Mouse (Mus musculus) thymus, postnatal 0 days (tissue): ENCODE measurements around the gene Slpi. TPM values are rescaled to one million over a fixed set of nuclear protein-coding genes. Genes with fewer than 3 reads are reported as not detected.

Experiments
- DNase-seq: peaks from one replicate; pipeline ENCODE4 v3.0.0-alpha.2; 2015; ENCODE audit warnings: low spot score
- polyA plus RNA-seq: library from polyadenylated mRNA; unstranded; fragments of >200 nt; fragmentation: Nextera tagmentation; extraction: Ambion mirVana; gene quantifications from 2 replicates; pipeline ENCODE4 v1.2.1, GENCODE M21; 2015

The Slpi gene
- polyA plus RNA-seq, 1 experiment from 2014 or later: 9.8 TPM

DNA sequence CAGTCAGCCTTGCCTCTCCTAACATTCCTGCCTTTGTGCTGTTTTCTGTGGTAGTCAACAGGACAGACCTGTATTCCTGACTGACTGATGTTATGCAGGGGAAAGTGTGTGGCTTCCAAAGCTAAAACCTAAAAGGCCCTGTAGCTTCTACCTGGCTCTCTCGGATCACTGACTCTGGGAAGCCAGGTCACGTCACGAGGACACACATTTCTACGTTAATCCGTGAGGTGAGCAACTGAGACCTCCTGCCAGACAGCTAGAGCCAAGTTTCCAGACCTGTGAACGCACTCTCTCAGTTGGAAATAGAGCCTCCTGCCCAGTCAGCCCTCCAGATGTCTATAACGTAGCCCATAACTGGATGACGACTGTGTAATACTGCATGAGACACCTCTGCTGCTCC is 33.1 kb upstream of the Slpi start:
- no peak for DNase-seq

GRCm38 (mm10) chr2:164421306-164421705 is 32.4 kb upstream of the Slpi start:
- no peak for DNase-seq

DNA sequence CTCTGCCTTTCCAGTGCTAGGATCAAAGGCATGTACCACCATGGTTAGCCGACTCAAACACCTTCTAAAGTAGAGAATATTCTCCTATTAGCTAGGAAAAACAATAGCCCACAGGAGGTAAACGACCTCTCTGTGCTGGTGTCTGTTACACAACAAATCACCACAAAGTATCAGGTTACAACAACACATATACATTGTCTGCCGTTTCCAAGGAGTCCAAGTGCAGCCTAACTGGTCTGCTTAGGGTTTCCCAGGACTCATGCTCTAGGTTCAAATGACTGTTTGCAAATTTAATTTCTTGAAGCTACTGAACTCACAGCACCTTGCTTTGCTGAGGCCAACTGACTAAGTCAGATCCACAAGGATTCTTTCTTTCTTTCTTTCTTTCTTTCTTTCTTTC is 30.6 kb upstream of the Slpi start:
- no peak for DNase-seq

DNA sequence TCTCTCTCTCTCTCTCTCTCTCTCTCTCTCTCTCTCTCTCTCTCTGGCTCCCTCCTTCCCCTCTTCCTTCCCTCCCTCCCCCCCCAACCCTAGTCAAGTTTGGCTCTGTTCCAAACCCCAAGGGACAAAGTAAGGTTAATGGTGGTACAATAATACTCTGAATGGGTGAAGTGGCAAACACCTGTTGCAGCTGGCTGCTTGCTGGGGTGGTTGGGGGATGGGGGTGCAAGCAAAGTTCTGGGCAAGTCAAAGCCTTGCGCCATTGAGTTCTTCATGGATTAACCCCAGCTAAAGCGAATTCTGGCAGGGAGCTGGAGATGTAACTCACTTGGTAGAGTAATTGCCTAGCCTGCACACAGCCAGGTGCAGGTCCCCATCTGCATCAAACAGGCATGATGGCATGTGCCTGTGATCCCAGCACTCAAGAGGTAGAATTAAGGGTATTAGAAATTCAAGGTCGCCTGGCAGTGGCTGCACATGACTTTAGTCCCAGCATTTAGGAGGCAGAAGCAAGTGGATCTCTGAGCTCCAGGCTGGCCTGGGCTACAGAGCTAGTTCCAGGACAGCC is 29.5 kb upstream of the Slpi start:
- no peak for DNase-seq

DNA sequence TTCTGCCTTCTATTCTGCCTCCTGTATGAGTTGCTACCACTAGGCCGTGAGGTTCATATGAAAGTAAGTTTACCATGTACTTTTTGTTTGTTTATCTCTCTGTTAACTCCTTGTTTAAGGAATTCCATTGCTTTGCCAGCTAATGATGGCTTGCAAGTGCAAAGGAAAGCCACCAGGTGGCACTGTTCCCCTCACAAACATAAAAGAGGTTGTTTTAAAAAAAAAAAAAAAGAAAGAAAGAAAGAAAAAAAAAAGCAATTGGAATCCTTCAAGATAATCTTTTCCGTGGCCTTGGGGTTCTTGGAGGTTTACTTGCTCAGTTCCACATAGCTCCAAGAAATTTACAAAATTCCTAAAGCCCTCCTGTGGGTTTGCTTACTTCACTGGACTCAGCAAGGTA is 28.3 kb upstream of the Slpi start:
- DNase-seq: no peak

DNA sequence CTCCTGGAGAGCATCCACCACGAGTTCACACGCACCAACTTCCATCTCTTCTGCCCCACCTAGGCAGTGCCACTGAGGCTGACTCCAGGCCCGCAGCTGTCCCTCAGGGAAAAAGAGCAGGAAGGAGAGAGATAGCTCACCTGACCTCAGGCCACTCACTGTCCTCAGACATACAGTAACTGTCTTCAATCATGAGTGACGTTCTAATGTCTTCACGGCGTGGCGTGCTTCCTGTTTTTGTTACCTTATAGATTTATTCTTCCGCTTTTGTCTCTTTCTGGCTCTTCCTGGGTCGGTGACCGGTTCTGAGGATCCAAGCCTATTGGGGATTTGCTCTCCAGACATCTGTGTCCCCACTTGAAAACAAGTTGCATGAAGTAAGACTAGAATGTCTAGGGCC is 25.7 kb upstream of the Slpi start:
- DNase-seq: no peak

DNA sequence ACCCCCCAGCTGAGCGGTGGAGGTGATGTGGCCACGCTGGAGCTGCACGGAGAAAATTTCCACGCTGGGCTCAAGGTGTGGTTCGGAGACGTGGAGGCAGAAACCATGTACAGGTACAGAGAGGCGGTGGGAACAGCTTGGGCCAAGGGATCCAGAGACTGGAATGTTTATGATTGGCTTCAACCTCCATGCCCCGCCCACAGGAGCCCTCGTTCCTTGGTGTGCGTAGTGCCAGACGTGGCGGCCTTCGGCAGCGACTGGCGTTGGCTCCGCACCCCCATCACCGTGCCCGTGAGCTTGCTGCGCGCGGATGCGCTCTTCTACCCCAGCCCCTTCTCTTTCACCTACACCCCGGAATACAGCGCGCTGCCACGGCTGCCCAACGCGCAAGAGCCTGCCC is 25.3 kb upstream of the Slpi start:
- no peak for DNase-seq

GRCm38 (mm10) chr2:164407708-164408107 is 18.8 kb upstream of the Slpi start:
- DNase-seq: peak; percentile 48

- no peak for DNase-seq
Measured at GRCm38 (mm10) chr2:164405519-164405918, 16.6 kb upstream of the Slpi start.

DNA sequence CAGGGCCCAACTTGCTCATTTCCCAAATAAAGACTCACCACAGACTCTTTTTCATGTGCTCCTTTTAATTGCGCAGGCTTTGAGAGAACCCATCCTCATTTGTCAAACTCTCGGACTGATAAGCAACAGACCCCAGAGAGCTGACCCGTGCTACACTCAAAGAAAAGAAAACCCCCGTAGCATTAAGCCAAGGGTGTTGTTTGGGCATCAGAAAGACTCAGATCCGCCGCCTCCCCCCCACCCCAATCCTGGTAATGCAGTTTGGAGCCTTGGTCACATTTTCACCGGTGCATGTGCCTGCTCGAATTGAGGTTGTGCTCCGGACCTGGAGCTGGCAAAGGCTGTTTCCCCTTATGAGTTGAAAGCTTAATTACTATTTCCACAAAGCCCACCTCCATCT is 16.2 kb upstream of the Slpi start, which contains the start of gene Matn4:
Gene Matn4, minus strand, starts transcription at position 101 of the 400 bp plus-strand sequence.
- DNase-seq: no peak

DNA sequence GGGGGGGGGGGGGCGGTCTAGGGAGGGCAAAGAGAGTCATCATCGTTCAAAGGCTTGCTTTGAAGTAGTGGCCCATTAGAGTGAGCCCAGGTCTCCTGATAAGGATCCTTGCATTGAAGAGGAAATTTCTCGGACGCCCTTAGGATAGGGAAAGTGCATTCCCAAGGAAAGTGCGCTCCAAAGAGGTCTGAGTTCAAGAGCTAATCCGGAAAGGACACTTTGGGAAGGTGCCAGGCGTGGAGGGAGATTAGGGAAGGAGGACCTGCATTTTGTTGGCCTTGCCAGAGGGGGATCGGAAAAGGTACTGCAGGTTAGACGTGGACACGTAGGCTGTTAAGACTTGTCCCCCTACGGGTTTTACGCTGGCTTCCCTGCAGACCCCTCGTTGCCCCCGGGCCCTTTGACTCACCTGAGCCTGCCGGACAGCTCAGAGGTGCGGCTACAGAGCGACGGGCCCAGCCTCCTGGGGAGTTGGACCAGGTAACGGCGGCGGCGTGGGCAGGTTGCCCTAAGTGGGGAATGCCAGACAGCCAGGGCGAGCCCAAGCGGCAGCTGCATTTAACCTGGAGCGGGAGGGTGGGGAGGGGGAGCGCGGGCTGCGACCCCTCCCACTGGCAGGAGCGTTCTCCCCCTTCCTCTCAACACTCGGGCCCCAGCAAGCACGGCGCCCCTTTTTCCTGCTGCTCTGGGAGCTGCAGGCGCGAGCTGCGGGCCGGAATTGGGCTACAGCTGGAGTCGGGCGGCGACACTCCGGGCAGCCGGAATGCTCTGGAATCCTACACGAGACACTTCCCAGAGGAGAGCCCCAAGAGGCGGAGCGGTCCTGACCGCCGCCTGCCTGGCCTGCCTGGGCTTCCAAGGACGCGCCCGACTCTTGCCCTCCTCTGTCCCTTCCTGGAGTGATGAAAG is 15.4 kb upstream of the Slpi start:
- no peak for DNase-seq

GRCm38 (mm10) chr2:164403396-164404081 is 14.6 kb upstream of the Slpi start:
- no peak for DNase-seq

- DNase-seq: peak; percentile 69
Measured at GRCm38 (mm10) chr2:164402906-164403305, 14.0 kb upstream of the Slpi start, which contains the start of gene Rbpjl. Gene Rbpjl (plus strand): TSS chr2:164403141.

DNA sequence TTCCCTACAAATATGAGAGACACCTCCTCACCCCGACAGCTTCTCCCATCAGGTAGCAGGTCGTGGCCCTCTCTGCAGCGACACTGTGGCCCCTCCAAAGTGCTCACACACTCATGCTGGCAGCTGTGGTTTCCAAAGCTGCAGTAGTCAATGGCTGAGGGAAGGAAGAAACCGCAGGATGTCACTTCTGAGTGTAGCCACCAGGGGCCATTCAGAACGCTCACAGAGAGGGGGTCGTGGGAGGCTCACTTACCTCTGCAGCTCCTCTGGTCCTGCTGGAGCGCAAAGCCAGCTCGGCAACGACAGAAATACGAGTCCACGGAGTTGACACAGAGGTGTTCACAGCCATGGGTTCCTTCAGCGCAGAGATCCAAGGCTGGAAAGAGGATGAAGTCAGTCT is 8.0 kb upstream of the Slpi start:
- no peak for DNase-seq

GRCm38 (mm10) chr2:164396076-164396475 is 7.2 kb upstream of the Slpi start:
- no peak for DNase-seq

- no peak for DNase-seq
Measured at GRCm38 (mm10) chr2:164393126-164393525, 4.2 kb upstream of the Slpi start.

GRCm38 (mm10) chr2:164389499-164389898 is 604 bp upstream of the Slpi start:
- peak; percentile 76 for DNase-seq

- DNase-seq: peak; percentile 42
Measured at GRCm38 (mm10) chr2:164386953-164387352, 1.9 kb downstream of the Slpi start.

DNA sequence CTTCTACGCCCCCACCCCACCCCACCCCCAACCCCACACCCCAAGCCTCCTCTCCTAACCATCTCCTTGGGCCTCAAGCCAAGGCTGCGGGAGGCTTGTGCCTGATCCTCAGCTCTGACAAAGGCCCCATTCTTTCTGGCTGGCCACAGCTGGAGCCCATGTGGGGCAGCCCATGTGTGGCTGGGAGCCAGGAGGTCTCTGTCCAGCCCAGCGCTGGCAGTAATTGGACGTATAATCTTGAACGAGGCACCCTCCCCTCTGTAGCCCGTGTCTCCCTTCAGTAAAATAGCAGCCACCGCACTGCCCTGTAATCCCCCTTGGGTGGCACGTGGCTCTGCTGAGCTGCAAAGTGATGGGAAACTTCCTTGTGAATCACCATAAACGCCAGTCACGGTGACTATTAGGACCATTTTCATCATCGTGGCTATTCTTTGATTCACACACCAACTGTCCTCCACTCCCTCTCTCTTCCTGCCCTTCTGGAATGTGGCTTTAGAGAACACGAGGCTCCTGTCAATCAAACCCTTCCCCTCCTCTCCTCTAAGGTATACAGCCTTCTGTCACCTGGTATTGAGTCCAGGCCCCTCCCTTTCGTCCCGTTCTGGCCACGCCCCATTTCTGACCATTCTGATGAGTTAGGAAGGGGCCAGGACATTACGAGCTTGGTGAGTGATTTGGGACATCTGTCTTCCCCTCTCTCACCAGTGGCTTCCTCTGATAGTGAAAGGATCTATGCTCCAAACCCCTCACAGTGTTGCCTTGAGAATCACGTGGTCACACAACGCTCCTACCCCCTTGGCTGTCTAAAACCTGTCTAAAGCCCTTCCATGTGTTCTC is 2.8 kb downstream of the Slpi start:
- no peak for DNase-seq

DNA sequence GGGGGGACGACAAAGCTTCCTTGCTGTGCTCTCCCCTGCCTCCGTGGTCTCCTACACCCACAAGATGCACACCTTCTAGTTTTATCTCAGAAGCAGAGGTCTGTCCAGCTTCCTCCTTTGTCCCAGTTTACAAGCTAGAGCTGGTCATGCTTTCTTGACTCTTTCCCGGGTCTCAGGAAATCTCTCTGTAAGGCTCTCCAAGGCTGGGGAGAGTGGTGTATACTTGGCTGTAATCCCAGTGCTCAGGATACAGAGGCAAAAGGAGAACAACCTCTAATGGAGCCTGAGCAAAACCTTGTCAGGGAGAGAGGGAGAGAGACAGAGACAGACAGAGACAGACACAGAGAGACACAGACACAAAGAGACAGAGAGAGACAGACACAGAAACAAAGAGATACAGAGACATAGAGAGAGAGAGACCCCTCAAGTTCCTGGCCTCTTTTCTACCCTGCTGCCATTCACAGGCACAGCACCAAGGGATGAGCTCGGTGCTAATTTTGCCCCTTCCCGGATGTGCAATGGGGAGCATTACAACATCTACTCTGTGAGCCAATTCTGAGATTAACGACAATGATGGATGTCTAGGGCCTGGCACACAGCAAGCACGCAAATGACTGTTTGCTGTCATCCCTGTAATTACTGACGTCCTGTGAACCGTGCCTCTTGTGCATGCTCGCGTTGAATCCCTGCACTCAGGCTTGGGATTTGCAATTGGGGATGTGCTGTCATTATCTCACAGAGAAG is 5.1 kb downstream of the Slpi start:
- no peak for DNase-seq

DNA sequence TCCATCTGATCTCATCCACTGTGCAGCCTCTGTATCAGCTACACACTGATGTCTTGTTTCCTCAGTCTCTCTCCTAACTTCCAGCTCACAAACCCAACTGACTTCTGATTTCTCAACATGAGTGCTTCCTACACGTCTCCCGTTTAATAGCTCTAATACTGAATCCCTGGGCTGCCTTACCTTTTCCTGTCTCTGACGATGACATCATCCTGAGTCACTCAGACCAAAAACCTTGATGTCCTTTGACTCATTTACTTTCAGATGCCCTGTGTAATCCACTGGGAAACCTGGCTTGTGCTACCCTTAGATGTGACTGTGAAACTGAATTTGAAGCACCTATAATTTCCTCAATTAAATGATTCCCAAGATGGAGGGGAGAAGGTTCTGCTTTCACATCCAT is 5.9 kb downstream of the Slpi start:
- no peak for DNase-seq
